Mouse (Mus musculus): ENCODE data around the gene Ric3. TPM values are rescaled to one million over a fixed set of nuclear protein-coding genes. Genes with fewer than 3 reads are reported as not detected.

Ric3 gene
- 0.09 and 0.36 TPM in 2 replicates for polyA plus RNA-seq (2012; ENCODE audit: low replicate concordance)

DNA sequence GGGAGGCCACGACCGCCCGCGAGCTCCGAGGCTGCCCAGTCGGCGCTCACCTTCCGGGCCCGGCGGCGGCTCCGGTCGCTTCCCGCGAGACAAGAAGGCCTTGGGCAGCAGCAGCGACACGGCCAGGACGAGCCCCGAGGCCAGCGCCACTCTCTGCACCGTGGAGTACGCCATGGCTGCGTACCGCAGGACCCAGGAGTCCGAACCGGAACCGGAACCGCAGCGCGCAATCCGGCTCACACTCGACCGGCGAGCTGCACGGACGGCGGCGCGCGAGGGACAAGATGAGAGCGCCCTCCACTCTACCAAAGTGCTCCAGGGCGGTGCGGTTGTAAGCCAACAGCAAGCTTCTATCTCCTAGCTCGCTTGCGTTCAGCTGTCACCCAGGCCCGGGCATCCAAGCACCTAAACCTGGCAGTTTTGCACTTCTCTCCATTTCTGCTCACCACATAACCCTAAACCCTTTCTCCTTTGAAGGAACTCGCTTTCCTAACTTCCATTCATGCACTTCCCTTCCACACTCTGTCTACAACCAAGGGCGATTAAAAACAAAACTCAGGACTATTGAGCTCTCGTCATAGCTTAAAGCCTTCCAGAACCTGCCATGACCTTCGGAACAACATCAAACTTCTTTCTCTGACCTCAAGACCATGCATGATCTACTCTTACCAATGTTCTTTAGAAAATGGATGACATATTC is at the start of gene Ric3:
Gene Ric3 (minus strand): TSS at position 219 of the 700 bp plus-strand sequence.

Other genes starting within 250 kb of the Ric3 start
- not detected in 2 replicates for gene Olfr516, start 232.8 kb downstream of the Ric3 start, polyA plus RNA-seq (2012; ENCODE audit: low replicate concordance)
- gene Olfr517, start 211.0 kb downstream of the Ric3 start, polyA plus RNA-seq (2012; ENCODE audit: low replicate concordance), result not detected in 2 replicates
- not detected in 2 replicates for gene Olfr518, start 198.3 kb downstream of the Ric3 start, polyA plus RNA-seq (2012; ENCODE audit: low replicate concordance)
- gene Olfr519, start 188.9 kb downstream of the Ric3 start, polyA plus RNA-seq (2012; ENCODE audit: low replicate concordance), result not detected in 2 replicates
- 0.10 TPM in 1 of 2 replicates, not detected in the other for gene Nlrp10, start 153.2 kb downstream of the Ric3 start, polyA plus RNA-seq (2012; ENCODE audit: low replicate concordance)
- 671 and 946 TPM in 2 replicates for gene Eif3f, start 148.9 kb downstream of the Ric3 start, polyA plus RNA-seq (2012; ENCODE audit: low replicate concordance)
- gene Tub, start 133.0 kb downstream of the Ric3 start, polyA plus RNA-seq (2012; ENCODE audit: low replicate concordance), result not detected in 2 replicates
- 0.18 and 0.86 TPM in 2 replicates for gene Lmo1, start 91.9 kb upstream of the Ric3 start, polyA plus RNA-seq (2012; ENCODE audit: low replicate concordance)